In the genomic region with DNA sequence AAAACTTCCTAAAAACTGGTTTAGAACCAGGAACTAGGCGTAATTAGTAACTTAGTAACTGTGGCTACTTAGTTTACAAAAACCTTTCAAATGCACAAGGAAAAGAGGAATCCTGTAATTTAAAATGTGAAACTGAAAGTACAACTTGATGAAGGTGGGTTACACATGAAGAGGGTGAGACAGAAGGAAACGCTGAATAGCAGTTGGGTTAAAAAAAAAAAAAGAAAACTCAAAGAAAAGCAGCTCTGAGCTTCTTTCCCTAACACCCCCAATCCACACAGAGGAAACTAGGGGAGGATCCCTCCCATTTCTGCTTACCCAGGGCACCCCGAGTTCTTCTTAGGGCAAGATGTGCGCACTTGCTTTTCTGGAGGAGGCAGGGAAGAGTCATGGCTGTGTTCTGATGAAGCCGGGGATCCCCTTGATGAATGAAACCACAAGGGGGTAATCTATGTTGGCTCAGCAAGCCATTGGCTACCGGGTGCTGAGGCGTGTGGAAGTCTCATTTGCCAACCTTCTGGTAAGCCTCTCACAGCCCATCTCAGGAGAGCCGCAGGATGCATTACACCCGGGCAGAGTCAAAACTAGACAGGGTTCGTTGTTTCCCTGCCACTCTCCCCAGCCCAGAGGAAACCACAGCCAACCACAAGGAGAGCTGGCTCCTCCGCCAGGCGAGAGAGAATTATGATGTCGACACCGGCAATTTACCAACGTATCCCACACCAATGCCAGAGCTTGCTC, we compare ENCODE assay signal across 8 mouse cellular contexts.
DNase-seq lines count a peak whose midpoint lies in the region; ATAC-seq lines count a peak whose summit lies in the region.

No protein-coding gene starts in this region.

- peak; percentile 73 for ATAC-seq in erythroblast, adult 5-6 weeks (replicated peaks; ENCODE audit: low FRiP score, poor library complexity, severe bottlenecking)
- ATAC-seq in midbrain, embryonic 15.5 days (replicated peaks), result no peak

- H3K4me2 ChIP-seq in midbrain, embryonic 15.5 days, result no peak overlapping the region

- peaks cover 56% of the 10 kb centered on the region for H3K36me3 ChIP-seq in megakaryocyte, embryonic 14.5 days (replicated peaks; ENCODE audit: low read length)
- no peaks in the 10 kb centered on the region for H3K36me3 ChIP-seq in hindbrain, embryonic 10.5 days
- H3K36me3 ChIP-seq in midbrain, embryonic 15.5 days (replicated peaks), result no peaks in the 10 kb centered on the region

- H3K27ac ChIP-seq in hindbrain, embryonic 10.5 days, result no peak overlapping the region
- H3K27ac ChIP-seq in midbrain, embryonic 15.5 days, result no peak overlapping the region

- WGBS in hindbrain, embryonic 10.5 days, result 86% methylated on average over 15 of the region's 15 CpGs
- WGBS in midbrain, embryonic 15.5 days, result 89% methylated on average over 15 of the region's 15 CpGs

- peak overlapping the region; percentile 91 for H3K4me3 ChIP-seq in megakaryocyte, embryonic 14.5 days (replicated peaks)
- no peak overlapping the region for H3K4me3 ChIP-seq in hindbrain, embryonic 10.5 days
- no peak overlapping the region for H3K4me3 ChIP-seq in midbrain, embryonic 15.5 days

- intact Hi-C loops in left cerebral cortex, postnatal 10 days (cut with DNase I), result no loop called here

- H3K9ac ChIP-seq in midbrain, embryonic 15.5 days, result no peak overlapping the region

- DNase-seq in 3T3-L1 (ENCODE audit: low read depth, low spot score), result peak; percentile 96
- peak; percentile 91 for DNase-seq in CD4-positive helper T cell, adult 2 months (ENCODE audit: low read depth, low spot score)
- DNase-seq in hindbrain, embryonic 10.5 days (ENCODE audit: low spot score), result no peak
- DNase-seq in left cerebral cortex, postnatal 10 days (ENCODE audit: extremely low spot score in 1 of 2, low spot score in 2 of 2), result no peak
- no peak for DNase-seq in frontal cortex, adult 2 months (ENCODE audit: extremely low spot score in 1 of 2, low spot score in 1 of 2)

- H3K9me3 ChIP-seq in megakaryocyte, embryonic 14.5 days, result no peaks in the 10 kb centered on the region
- H3K9me3 ChIP-seq in hindbrain, embryonic 10.5 days, result no peaks in the 10 kb centered on the region
- H3K9me3 ChIP-seq in midbrain, embryonic 15.5 days, result no peaks in the 10 kb centered on the region

- H3K27me3 ChIP-seq in megakaryocyte, embryonic 14.5 days (replicated peaks), result no peaks in the 10 kb centered on the region
- H3K27me3 ChIP-seq in hindbrain, embryonic 10.5 days (ENCODE audit: insufficient read depth, poor library complexity, severe bottlenecking), result no peaks in the 10 kb centered on the region
- no peaks in the 10 kb centered on the region for H3K27me3 ChIP-seq in midbrain, embryonic 15.5 days (replicated peaks)

- H3K4me1 ChIP-seq in megakaryocyte, embryonic 14.5 days, result peaks cover 75% of the 10 kb centered on the region
- peaks cover 19% of the 10 kb centered on the region for H3K4me1 ChIP-seq in hindbrain, embryonic 10.5 days (replicated peaks)
- H3K4me1 ChIP-seq in midbrain, embryonic 15.5 days, result no peaks in the 10 kb centered on the region

Comparison
In these comparisons a context has a peak if more than half of its experiments do, and no peak if none do; other contexts are left out.
1. DNase-seq: peak in 3T3-L1 (single experiment) and CD4-positive helper T cell, adult 2 months (single experiment); none in hindbrain, embryonic 10.5 days (single experiment), left cerebral cortex, postnatal 10 days (0 of 2) and frontal cortex, adult 2 months (0 of 2).